Mouse (Mus musculus): ENCODE measurements around the gene Dmrt2. TPM values are rescaled to one million over a fixed set of nuclear protein-coding genes. Genes with fewer than 3 reads are reported as not detected.

Dmrt2 gene
- not detected for total RNA-seq (2023)

DNA sequence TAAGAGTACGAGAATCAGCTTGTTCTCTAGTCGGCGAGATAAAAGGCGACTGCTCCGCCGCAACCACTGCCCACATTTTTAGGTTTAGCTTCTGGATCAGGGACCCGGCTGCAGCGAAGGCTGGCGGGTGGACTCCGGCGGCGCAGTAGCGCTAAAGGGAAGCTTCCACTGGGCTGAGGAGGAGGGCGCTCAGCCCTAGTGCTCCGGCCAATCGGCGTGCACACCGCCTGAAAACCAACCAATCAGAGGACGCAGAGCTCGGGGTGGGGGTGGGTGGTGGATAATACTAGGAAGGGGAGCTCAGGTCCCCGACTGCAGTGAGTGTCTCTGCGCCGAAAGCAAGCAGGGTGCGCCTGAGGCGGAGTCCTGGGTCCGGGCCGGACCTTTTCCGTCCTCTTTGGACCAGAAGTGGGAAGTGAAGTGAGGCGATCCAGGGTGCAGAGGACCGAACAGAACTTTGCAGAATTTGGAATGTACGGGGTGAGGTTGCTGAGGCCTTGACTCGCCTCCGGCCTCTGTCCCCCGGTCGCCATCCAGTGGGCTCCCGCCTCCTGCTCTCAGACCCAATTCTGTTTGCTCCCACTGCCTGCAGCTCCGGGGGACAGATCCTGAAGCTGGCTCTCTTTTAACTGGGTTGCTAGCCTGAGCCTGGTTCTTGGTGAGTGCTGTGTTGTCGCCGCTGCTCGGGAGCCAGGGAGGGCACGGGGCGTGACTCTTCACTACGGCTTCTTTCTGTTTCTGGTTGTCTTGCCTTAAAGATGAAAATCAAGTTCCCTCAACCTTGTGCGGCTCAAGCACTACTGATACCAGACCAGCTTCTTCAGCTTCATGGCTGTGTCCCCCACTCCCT lies at the start of gene Dmrt2:
Dmrt2 (plus strand) TSS at position 311 of the 850 bp plus-strand sequence.

Other genes with a start within 250 kb of the Dmrt2 start
- not detected for gene Dmrt1, start 166.8 kb upstream of the Dmrt2 start, total RNA-seq (2023)
- gene Dmrt3, start 62.1 kb upstream of the Dmrt2 start, total RNA-seq (2023) = not detected

Data from T-cell, adult 66 days (primary cell).